Mouse (Mus musculus) CH12.LX (cell line): ENCODE results near the gene Agtpbp1. TPM values are rescaled to one million over a fixed set of nuclear protein-coding genes. Genes with fewer than 3 reads are reported as not detected.
A peak's percentile ranks its signal among the peaks of the same experiment; 100 is the strongest.

ENCODE experiments used
- DNase-seq: peaks from one replicate; pipeline ENCODE4 v3.0.0-alpha.2; 2013; ENCODE audit errors: extremely low read depth
- H3K27ac ChIP-seq: 2 replicates; pipeline ENCODE4 v1.5.1; 2012; ENCODE audit warnings: low read depth, mild to moderate bottlenecking, control low read depth, moderate library complexity; ENCODE audit not compliant: insufficient read depth
- H3K27me3 ChIP-seq: replicated peaks from 2 replicates; pipeline ENCODE3; 2012; ENCODE audit warnings: inconsistent platforms
- H3K36me3 ChIP-seq, 2 experiments: replicated peaks in 1 of 2; 2 replicates each; pipeline versions ENCODE3 to v1.6.1; 2012; ENCODE audit warnings: inconsistent platforms in 1 of 2, low read length in 1 of 2, mild to moderate bottlenecking in 1 of 2, mixed read lengths in 1 of 2, moderate library complexity in 1 of 2; ENCODE audit not compliant: control insufficient read depth in 1 of 2, insufficient read depth in 1 of 2
- H3K4me1 ChIP-seq, 2 experiments: 2 replicates each; pipeline ENCODE4 v1.6.1; 2012; ENCODE audit warnings: inconsistent platforms in 1 of 2, moderate library complexity in 1 of 2; ENCODE audit not compliant: insufficient read depth in 2 of 2, control insufficient read depth in 1 of 2
- H3K4me2 ChIP-seq: 2 replicates; pipeline ENCODE4 v1.6.1; 2012; ENCODE audit warnings: low read depth, mild to moderate bottlenecking, control low read depth; ENCODE audit not compliant: poor library complexity, insufficient read depth, severe bottlenecking
- H3K4me3 ChIP-seq, 3 experiments: fragments of 150-350 bp in 1 of 3; sonication (generic) in 1 of 3; replicated peaks in 1 of 3; 2 replicates each; pipeline versions ENCODE3 to v1.5.1; 2011 to 2012; ENCODE audit warnings: low read depth in 2 of 3, low read length in 2 of 3, mild to moderate bottlenecking in 2 of 3, moderate library complexity in 2 of 3, control low read depth in 1 of 3, improper control_type of control experiment in 1 of 3, inconsistent platforms in 1 of 3, mixed read lengths in 1 of 3; ENCODE audit not compliant: poor library complexity in 1 of 3
- H3K79me2 ChIP-seq: replicated peaks from 2 replicates; pipeline ENCODE4 v1.6.1; 2012; ENCODE audit warnings: mild to moderate bottlenecking, moderate library complexity; ENCODE audit not compliant: control insufficient read depth, poor library complexity, insufficient read depth, severe bottlenecking; ENCODE audit errors: extremely low read depth
- H3K9ac ChIP-seq: 2 replicates; pipeline ENCODE4 v1.6.1; 2012; ENCODE audit warnings: low read depth, mild to moderate bottlenecking, control low read depth, moderate library complexity; ENCODE audit not compliant: insufficient read depth
- H3K9me3 ChIP-seq: replicated peaks from 2 replicates; pipeline ENCODE3; 2012; ENCODE audit warnings: low read length, inconsistent platforms, mixed read lengths
- CHD1 ChIP-seq: IDR thresholded peaks from 2 replicates; pipeline ENCODE4 v1.6.1; 2012; ENCODE audit warnings: low read depth, low read length, improper control_type of control experiment, inconsistent platforms
- CTCF ChIP-seq, 2 experiments: IDR thresholded peaks in 1 of 2; conservative IDR thresholded peaks in 1 of 2; 2 replicates each; pipeline ENCODE4 v1.5.1; 2011 to 2012; ENCODE audit warnings: low read depth in 2 of 2, low read length in 2 of 2, improper control_type of control experiment in 1 of 2, inconsistent platforms in 1 of 2, mild to moderate bottlenecking in 1 of 2, moderate library complexity in 1 of 2
- ELF1 ChIP-seq: IDR thresholded peaks from 2 replicates; pipeline ENCODE4 v1.6.1; 2014; ENCODE audit warnings: low read depth, mild to moderate bottlenecking, inconsistent platforms, low read length, improper control_type of control experiment
- EP300 ChIP-seq: IDR thresholded peaks from 2 replicates; pipeline ENCODE4 v1.6.1; 2011; ENCODE audit warnings: low read length, improper control_type of control experiment
- ETS1 ChIP-seq: conservative IDR thresholded peaks from 2 replicates; pipeline ENCODE4 v1.6.1; 2012; ENCODE audit warnings: low read depth, mild to moderate bottlenecking, inconsistent platforms, low read length, improper control_type of control experiment, moderate library complexity
- GABPA ChIP-seq: IDR thresholded peaks from 2 replicates; pipeline ENCODE4 v1.6.1; 2012; ENCODE audit warnings: low read depth, low read length, improper control_type of control experiment, inconsistent platforms; ENCODE audit not compliant: insufficient replicate concordance
- IRF4 ChIP-seq: IDR thresholded peaks from 2 replicates; pipeline ENCODE4 v1.6.1; 2014; ENCODE audit warnings: low read depth, mild to moderate bottlenecking, inconsistent platforms, low read length, improper control_type of control experiment
- JUN ChIP-seq: IDR thresholded peaks from 2 replicates; pipeline ENCODE4 v1.6.1; 2011; ENCODE audit warnings: low read depth, mild to moderate bottlenecking, low read length, improper control_type of control experiment, moderate library complexity; ENCODE audit not compliant: insufficient read depth
- JUND ChIP-seq: conservative IDR thresholded peaks from 2 replicates; pipeline ENCODE4 v1.6.1; 2011; ENCODE audit warnings: low read depth, low read length, improper control_type of control experiment
- MAX ChIP-seq: IDR thresholded peaks from 2 replicates; pipeline ENCODE4 v1.6.1; 2011; ENCODE audit warnings: low read length, improper control_type of control experiment
- MXI1 ChIP-seq: IDR thresholded peaks from 2 replicates; pipeline ENCODE4 v1.6.1; 2011; ENCODE audit warnings: mild to moderate bottlenecking, low read depth, low read length, improper control_type of control experiment
- NRF1 ChIP-seq: IDR thresholded peaks from 2 replicates; pipeline ENCODE4 v1.6.1; 2014; ENCODE audit warnings: low read depth, mild to moderate bottlenecking, inconsistent platforms, low read length, improper control_type of control experiment, moderate library complexity
- PAX5 ChIP-seq: IDR thresholded peaks from 2 replicates; pipeline ENCODE4 v1.6.1; 2012; ENCODE audit warnings: low read length, inconsistent platforms, mixed read lengths
- RCOR1 ChIP-seq: conservative IDR thresholded peaks from 2 replicates; pipeline ENCODE4 v1.6.1; 2012; ENCODE audit warnings: low read depth, mild to moderate bottlenecking, inconsistent platforms, low read length, improper control_type of control experiment
- SIN3A ChIP-seq: IDR thresholded peaks from 2 replicates; pipeline ENCODE4 v1.6.1; 2012; ENCODE audit warnings: low read length, improper control_type of control experiment, inconsistent platforms
- SMC3 ChIP-seq: IDR thresholded peaks from 2 replicates; pipeline ENCODE4 v1.6.1; 2011; ENCODE audit warnings: low read depth, low read length, improper control_type of control experiment
- TCF12 ChIP-seq: IDR thresholded peaks from 2 replicates; pipeline ENCODE4 v1.6.1; 2014; ENCODE audit warnings: low read depth, mild to moderate bottlenecking, inconsistent platforms, low read length, improper control_type of control experiment
- UBTF ChIP-seq: IDR thresholded peaks from 2 replicates; pipeline ENCODE4 v1.6.1; 2012; ENCODE audit warnings: low read depth, mild to moderate bottlenecking, inconsistent platforms, low read length, improper control_type of control experiment, moderate library complexity
- ZMIZ1 ChIP-seq: IDR thresholded peaks from 2 replicates; pipeline ENCODE4 v1.6.1; 2012; ENCODE audit warnings: low read depth, mild to moderate bottlenecking, inconsistent platforms, low read length, improper control_type of control experiment
- dilution Hi-C: fragments of 300-500 bp; cut with MboI; formaldehyde crosslinking; loops from 2 replicates; pipeline ENCODE4 v1.14.3; 2020; ENCODE audit warnings: low sequenced_read_pairs; ENCODE audit not compliant: extremely low pct_unique_long_range_greater_than_20kb, extremely low pct_ligation_motif_present
- in situ Hi-C: fragments of 300-500 bp; cut with MboI; formaldehyde crosslinking; loops from 3 replicates; pipeline ENCODE4 v1.14.3; 2019; ENCODE audit warnings: low sequenced_read_pairs, low pct_ligation_motif_present, low pct_unique_long_range_greater_than_20kb, mixed read lengths
- polyA plus RNA-seq: library from polyadenylated mRNA; unstranded; fragments of >175 nt; gene quantifications from 2 replicates; pipeline ENCODE4 v1.2.1, GENCODE M21; 2012; ENCODE audit warnings: low read depth; ENCODE audit not compliant: insufficient read length
- total RNA-seq, 2 experiments: library from RNA; depleted of rRNA; stranded (reverse); fragments of 300-350 nt in 1 of 2; fragments of >200 nt in 1 of 2; gene quantifications; 2 replicates each; pipeline ENCODE4 v1.2.3; 2012 to 2014

Agtpbp1 gene
- total and polyA plus RNA-seq, 3 experiments = 15.7 to 21.5 (median 19.5) TPM

- Histone ChIP-seq H3K27ac (no peak overlapping the region), H3K4me1 (peaks cover 10 to 23% of the 10 kb centered on the region in 2 experiments), H3K27me3 (no peaks in the 10 kb centered on the region), H3K36me3 (peaks cover 0 to 2% of the 10 kb centered on the region in 2 experiments), H3K4me3 (peak overlapping the region; percentile 77 to 86 (median 79)), H3K79me2 (no peaks in the 10 kb centered on the region), H3K9me3 (no peaks in the 10 kb centered on the region), H3K9ac (peak overlapping the region; percentile 52), H3K4me2 (peak overlapping the region; percentile 90)
- peak; percentile 45 for DNase-seq
- dilution Hi-C loops = no loop called here
- TF ChIP-seq JUND = no peak
- peak; percentile 55; the same call in 1 of the 2 replicates for TF ChIP-seq UBTF
- TF ChIP-seq MAX = no peak
- TF ChIP-seq MXI1 = 0 out of 2 replicates have a peak, but pooled peaks have one; percentile 33
- no peak for TF ChIP-seq CHD1
- 0 out of 2 replicates have a peak, but pooled peaks have one; percentile 6 for TF ChIP-seq IRF4
- TF ChIP-seq SMC3 = no peak
- no peak for TF ChIP-seq EP300
- TF ChIP-seq CTCF (conservative IDR thresholded peaks at IDR 0.05 in 1 of 2, IDR thresholded peaks at IDR 0.05 in 1 of 2; ENCODE audit: low read depth in 2 of 2, low read length in 2 of 2) = no peak
- TF ChIP-seq TCF12 = no peak
- TF ChIP-seq PAX5 = no peak
- no peak for TF ChIP-seq SIN3A
- no peak for TF ChIP-seq ETS1
- TF ChIP-seq, all 38 proteins: peak for 3
- in situ Hi-C loops = no loop called here
These were observed 28.4 kb downstream of the Agtpbp1 start for GRCm38 (mm10) chr13:59556670-59557069.

- no peak for DNase-seq
- dilution Hi-C loops = no loop called here
- no peaks in the 10 kb centered on the region for H3K79me2 ChIP-seq
- TF ChIP-seq ZMIZ1 (no peak), JUN (no peak), NRF1 (no peak), TCF12 (no peak), CHD1 (no peak), IRF4 (no peak), RCOR1 (no peak), ELF1 (no peak), GABPA (no peak)
- H3K4me3 ChIP-seq = no peak overlapping the region
- H3K9me3 ChIP-seq = no peaks in the 10 kb centered on the region
- peak overlapping the region; percentile 55; the same call in 1 of the 2 replicates for H3K4me2 ChIP-seq
- no peak overlapping the region; the same call in 1 of the 2 replicates for H3K9ac ChIP-seq
- peaks cover 0 to 2% of the 10 kb centered on the region in 2 experiments for H3K36me3 ChIP-seq
- no peaks in the 10 kb centered on the region for H3K27me3 ChIP-seq
- peaks cover 10 to 23% of the 10 kb centered on the region in 2 experiments for H3K4me1 ChIP-seq
- in situ Hi-C loops = no loop called here
- H3K27ac ChIP-seq = no peak overlapping the region
These were observed 29.3 kb downstream of the Agtpbp1 start for GRCm38 (mm10) chr13:59555613-59556192.
